Mouse (Mus musculus) thymus, adult 2 months (tissue): ENCODE data around the gene Nags.

Source experiments
- CTCF ChIP-seq: fragments of 200-500 bp; IDR thresholded peaks from 2 replicates; pipeline ENCODE4 v1.5.1; 2012; ENCODE audit warnings: mild to moderate bottlenecking, control low read depth, low read length, moderate library complexity, borderline replicate concordance; ENCODE audit not compliant: control insufficient read depth, poor library complexity, insufficient read depth; ENCODE audit errors: extremely low read depth
- POLR2A ChIP-seq: fragments of 200-500 bp; IDR thresholded peaks from 2 replicates; pipeline ENCODE4 v1.6.1; 2012; ENCODE audit warnings: mild to moderate bottlenecking, low read length, control low read depth, moderate library complexity; ENCODE audit not compliant: control insufficient read depth, poor library complexity, insufficient read depth; ENCODE audit errors: extremely low read depth

GRCm38 (mm10) chr11:102185677-102186076, 40.4 kb downstream of the Nags start:
- TF ChIP-seq POLR2A = no peak
- TF ChIP-seq CTCF = no peak
